Mouse (Mus musculus): ENCODE data around the gene Brat1. TPM values are rescaled to one million over a fixed set of nuclear protein-coding genes. Genes with fewer than 3 reads are reported as not detected.
"Not testable (repeated sequence)": the region's sequence is repeated elsewhere in the genome, so short reads cannot be mapped to it uniquely, and the experiment has no call there.

Brat1 gene
- 1 to 10 TPM; 8.9 to 9.4 TPM for total RNA-seq (2021)
- long read RNA-seq, experiment 1, transcript Brat1-201 (14 exons, 3,333 nt): major isoform, 7 of 13 reads
- long read RNA-seq, experiment 1, partial matches to known transcripts: 1 of 13 reads
- long read RNA-seq, experiment 1, other reads (novel, unspliced or antisense): 5 of 13 reads
- long read RNA-seq, experiment 2, transcript Brat1-201 (14 exons, 3,333 nt): major isoform, 8 of 23 reads
- long read RNA-seq, experiment 2, partial matches to known transcripts: 4 of 23 reads
- long read RNA-seq, experiment 2, other reads (novel, unspliced or antisense): 9 of 23 reads

- peak; percentile 99 for DNase-seq
Measured at GRCm38 (mm10) chr5:140704378-140705251, at the start of gene Brat1. Brat1 (plus strand) TSS chr5:140705011.

DNA sequence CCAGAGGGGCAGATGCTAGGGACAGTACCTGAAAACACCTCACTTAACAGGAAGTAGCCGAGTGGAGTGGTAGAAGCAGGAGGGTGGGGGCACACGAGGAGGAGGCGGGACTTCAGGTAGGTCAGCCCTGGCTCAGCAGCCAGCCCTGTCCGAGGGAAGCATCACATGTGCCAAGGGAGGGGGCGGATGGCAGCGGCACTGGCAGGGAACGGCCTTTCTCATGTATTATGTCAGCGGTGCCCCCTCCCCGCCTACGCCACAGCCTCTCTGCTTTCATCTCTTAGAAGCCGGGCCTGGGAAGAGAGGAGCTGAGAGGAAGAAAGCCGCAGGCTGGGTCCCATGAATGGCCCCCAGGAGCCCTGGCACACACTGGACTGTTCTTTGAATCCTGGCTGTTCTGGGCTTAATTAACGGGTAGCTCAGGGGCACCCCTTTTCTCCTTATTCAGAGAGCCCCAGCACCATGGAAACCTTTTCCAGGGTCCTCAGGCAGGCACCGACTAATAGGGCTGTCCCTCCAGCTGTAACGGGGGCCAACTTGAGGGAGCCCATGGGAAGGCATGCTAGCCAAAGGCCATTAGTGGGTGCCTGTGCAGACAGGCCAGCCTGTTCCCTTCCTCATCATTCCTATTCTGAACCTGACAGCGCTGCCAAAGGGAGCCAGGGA is 45.1 kb upstream of the Brat1 start:
- DNase-seq: no peak

GRCm38 (mm10) chr5:140660398-140660797 is 44.4 kb upstream of the Brat1 start:
- DNase-seq: no peak

- no peak for DNase-seq
Measured at GRCm38 (mm10) chr5:140661427-140661826, 43.4 kb upstream of the Brat1 start.

DNA sequence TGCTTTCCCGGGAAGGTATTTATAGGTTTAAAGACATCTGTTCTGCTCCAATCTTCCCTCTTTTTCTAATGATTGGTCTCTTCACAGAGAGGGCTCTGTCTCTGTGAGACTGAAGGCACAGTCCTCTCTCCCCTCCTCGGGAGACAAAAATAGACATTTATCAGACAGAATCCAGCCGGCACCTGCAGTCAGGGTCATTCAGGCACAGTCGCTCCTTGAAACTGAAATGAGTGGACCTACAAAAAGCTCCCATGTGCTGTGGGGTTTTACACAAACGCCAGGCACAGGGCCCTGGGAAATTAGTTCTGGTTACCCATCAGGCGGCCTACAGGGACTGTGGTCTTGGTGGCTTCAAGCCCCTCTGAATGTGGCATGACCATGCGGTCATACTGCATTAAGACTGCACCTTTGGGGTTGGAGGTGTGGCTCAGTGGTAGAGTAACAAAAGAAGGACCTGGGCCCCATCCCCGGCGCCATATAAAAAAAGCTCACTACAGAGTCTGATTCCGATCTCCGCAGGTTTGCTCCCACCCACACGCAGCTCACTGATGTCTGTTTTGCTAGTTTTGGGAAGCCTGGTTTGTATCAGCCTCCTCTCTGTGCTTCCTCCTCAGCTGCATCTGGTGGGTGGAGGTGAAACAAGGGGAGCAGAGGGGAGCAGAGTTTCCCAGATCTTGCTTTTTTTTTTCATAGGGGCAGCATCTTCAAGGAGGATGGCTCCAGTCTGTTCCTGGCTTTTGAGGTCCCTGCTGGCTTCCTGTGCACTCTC is 42.8 kb upstream of the Brat1 start:
- DNase-seq: no peak

- no peak for DNase-seq
Measured at GRCm38 (mm10) chr5:140662741-140663592, 41.8 kb upstream of the Brat1 start.

GRCm38 (mm10) chr5:140663621-140664180 is 41.1 kb upstream of the Brat1 start:
- peak; percentile 77 for DNase-seq

DNA sequence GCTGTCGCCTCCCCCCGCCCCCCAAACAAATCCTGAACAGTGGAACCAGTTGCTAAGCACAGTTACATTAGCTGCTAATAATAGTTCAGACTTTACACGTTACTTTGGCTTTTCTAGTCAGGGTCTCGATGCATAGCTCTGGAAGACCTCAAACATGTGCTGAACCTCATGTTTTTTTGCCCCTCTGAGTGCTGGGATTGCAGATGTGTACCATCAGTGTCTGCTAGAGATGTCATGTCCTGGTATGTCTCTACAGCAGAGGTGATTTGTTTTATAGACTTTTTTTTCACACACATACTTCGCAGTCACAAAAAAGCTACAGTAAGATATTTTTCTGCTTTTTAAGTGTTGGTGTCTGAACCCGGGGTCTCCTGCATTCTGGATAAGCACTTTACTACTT is 32.7 kb upstream of the Brat1 start:
- no peak for DNase-seq

DNA sequence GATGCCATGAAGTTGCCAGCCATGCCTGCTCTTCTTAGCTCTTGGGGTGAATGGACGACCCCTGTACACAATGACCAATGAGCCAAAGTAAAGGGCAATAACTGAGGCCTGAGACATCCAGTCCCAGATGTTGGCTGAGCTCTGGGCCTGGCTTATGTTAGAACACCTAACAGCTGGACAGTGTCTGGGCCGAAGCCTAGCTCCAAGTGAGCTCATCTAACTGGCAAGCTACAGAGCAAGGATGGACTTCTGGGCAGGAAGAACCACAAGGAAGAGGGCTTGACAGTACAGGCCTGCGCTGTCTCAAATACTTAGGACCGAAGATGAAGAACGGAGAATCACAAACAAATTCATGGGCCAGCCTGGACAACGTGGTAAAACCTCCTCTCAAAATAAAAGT is 32.2 kb upstream of the Brat1 start:
- not testable (repeated sequence) for DNase-seq

DNA sequence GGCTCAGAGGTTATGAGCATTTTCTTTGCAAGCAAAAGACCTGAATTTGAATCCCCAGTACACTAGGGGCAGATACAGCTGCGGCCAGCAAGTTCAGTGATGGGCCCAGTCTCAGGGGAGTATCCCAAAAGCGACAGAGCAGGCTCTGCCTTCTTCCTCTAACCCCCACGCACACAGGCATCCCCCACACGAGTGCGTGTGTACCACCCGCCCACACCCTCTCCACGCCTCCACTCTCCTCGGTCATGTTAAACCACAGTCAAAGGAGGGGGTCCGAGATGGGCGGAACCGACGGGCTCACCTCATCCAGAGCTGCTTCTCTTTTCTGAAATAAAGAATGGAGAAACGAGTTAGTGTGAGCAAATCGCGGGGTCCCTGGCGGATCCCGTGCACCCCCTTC is 30.8 kb upstream of the Brat1 start:
- no peak for DNase-seq

DNA sequence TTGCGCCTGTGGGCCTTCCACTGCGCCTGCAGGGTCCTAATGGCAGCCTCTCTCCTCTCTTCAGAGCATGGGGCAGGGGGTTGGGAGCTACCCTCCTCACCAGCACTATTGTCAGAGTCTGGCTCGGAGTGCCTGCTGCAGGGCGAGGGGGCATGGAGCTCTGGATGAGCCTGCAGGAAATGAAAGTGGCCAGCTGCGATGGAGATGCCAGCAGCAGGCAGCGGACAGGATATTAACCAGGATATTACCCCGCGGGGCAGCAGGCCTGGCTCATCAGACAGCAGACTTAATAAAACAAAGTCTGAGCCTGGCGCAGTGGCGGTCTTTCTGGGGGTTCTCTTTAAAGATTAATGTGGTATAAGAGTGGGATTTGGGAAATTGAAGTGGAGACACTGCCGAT is 29.7 kb upstream of the Brat1 start:
- DNase-seq: no peak

DNA sequence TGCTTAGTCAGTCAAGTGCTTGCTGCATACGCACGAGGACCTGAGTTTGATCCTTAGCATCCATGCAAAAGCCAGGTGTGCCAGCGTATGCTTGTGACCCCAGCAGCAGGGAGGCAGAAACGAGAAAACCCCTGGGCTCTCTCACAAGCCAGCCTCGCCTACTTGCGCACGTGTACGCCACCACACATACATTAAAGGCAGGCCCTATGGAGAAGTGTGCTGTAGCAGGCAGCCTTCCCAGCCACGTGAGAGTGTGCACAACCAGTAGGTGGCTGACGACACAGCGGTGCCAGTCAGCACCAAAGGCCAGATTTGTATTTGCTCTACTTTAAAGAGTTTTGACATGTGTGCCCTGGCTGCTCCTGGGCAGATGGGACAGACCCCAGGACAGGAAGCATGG is 29.2 kb upstream of the Brat1 start:
- no peak for DNase-seq

DNA sequence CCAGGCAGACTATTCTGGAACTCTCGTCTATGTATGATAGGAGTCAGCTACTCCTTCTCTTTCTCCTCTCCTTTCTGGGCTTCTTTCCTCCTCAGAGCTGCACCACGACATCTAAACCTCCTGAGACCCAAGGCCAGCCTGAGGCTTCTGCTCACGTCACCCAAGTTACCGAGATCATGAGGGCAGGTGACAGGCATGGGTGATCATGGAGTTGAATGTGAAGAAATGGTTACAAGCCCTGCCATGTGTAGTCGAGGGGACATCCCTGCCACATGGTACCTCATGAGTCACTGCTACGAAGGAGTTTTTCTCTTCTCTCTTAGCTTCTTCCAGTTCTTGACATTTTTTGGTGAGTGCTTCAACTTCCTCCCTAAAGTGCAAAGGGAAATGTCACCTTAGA is 27.7 kb upstream of the Brat1 start:
- no peak for DNase-seq

GRCm38 (mm10) chr5:140680051-140680450 is 24.8 kb upstream of the Brat1 start:
- DNase-seq: no peak

DNA sequence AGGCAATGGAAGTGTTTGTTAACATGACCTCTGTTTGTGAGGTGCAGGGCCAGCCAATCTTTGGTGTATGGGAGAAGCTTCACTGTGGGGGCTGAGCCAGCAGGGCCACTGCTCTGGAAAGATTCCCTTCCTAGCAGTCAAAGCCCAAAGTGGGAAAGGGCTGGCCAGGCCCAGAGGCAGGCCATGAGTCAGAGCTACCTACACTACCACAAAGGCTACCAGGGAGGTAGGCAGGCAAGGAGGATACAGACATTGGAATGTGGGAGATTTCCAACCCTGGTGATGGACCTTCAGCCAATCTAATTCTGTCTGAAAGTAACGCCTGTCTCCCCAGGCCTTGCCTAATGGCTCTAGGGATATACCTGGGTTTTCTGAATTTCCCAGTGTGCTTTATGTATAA is 23.9 kb upstream of the Brat1 start:
- no peak for DNase-seq

DNA sequence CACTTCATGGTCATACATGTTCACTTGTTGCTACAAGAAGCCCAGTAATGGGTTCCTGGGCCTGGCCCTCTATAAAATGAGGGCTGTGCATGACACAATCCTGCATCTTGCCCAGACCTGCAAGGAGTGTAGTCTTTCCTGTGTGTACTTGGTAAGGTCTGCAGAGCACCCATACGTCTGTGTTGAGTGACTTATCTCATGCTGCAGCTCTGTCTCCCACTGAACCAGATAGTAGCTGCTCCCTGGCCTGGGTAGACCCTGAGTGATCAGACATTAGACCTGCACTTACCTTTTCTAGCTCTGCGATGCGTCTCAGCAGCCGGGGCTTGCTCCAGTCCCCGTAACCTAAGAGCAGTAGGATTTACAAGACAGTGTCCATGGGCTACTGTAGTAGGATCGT is 22.7 kb upstream of the Brat1 start:
- no peak for DNase-seq

- peak; percentile 47 for DNase-seq
Measured at GRCm38 (mm10) chr5:140684343-140685148, 20.3 kb upstream of the Brat1 start.

GRCm38 (mm10) chr5:140688434-140688833 is 16.4 kb upstream of the Brat1 start:
- DNase-seq: no peak

DNA sequence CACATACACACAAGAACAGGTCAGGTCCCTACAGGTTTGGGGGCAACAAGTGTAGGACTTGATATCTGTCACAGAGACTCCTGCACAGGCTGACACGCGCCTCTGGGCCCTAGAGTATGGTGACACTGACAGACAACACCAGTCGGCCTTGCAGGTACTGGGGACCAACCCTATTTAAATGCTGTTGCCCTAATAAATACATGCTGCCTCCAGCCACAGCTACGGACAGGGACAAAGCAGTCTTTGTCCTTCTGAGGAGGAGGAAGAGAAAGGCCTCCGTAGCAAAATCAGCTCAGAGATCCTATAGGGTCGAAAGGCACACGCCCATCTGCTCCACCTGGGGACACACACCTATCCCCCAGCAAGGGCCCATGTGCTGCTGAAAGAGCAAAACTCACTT is 8.8 kb upstream of the Brat1 start:
- DNase-seq: no peak

- DNase-seq: no peak
Measured at GRCm38 (mm10) chr5:140699776-140700175, 5.0 kb upstream of the Brat1 start.

All from gastrocnemius, postnatal 10 days (tissue).